Mouse (Mus musculus) R1 (cell line): ENCODE data around the gene Smim23.

Source experiments
- DNase-seq: peaks from one replicate; pipeline ENCODE4 v3.0.0-alpha.2; 2018; ENCODE audit warnings: low read depth, low spot score

The Smim23 gene

DNA sequence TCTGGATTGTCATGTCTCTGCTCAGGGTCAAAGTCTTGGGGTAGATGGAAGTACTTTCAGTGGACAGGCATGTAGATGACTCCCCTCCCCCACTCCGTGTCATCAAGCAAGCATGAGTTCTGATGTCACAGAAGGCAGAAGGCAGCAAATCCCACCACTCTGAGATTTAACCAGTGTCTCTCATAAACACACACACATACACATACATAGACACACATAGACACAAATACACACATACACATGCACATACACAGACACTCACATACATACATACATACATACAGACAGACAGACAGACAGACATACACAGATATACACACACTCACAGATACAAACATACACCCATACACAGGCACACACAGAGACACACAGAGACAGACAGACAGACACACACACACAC lies at the start of gene Smim23:
Smim23 (minus strand) TSS at position 101 of the 400 bp plus-strand sequence.
- DNase-seq, result no peak

DNA sequence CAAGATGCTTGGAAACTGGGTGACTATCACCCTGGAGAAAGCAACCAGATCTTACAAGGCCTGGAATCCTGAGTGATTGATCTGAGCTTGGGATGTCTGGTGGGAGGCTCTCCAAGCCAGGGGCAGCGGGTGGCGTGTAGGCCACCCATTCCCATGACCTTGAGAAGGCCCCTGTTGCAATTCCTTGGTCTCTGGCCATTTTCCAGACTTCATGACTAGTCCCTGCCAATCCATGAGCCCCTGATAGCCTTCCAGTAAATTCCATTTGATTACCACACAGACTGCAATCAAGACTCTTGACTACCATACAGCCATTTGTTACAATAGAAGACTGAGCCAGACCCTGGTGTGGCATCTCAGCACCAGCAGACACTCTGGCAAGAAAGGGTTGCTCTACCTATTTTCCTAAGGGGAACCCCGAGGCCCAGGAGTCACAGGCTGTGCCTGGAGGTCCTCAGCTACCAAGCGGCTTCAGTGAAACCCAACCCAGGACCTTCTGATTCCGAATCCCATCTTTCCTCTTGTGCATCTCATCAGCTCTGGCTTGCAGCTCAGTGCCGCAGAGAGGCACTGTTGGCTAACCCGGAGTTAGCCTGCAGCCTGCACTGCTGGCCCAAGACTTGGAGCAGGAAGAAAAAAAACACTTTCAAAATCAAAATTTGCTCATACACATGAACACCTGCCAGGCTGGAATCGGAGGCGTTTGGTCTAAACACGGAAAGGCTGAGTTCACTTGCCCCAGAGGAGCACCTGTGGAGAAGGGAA lies 44.4 kb upstream of the Smim23 start:
- no peak for DNase-seq

DNA sequence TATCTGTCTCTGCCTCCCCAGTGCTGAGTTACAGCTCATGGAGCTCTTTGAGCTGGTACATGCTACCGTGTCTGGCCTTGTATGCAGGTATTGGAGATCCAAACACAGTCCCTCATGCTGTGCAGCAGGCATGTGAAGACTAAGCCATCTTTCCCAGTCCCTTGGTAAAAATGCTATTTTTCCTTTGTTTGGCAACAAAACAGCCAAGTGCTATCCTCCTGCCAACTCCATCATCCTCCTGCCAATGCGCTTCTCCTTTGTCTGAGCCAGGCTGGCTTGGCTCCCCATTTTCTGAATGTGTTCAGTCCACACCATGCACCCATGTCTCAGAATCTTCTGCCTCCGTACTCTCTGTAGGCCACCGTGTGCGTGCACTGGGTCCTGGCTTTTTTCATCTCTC lies 40.2 kb upstream of the Smim23 start:
- DNase-seq, result no peak

DNA sequence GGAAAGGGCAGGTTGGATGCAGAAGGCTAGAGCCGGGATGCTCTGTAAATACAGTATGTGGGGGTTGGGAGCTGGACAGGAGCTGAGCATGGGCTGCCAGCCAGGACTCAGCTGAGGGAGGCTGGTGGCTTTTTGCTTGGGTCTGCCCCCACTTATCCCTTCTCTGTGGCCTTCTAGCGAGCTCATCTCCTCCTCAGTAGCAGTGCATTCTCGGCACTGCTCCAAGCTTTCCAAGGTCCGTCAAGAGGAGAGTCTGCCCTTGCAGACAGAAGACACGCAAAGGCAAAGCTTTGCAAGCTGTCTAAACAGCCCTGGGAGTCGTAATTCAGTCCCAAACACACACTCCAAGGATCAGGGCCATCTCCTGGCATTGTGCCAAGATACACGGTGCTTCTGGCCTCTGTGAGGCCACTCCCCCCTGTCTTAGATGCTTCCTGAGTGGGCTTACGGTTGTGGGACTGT lies 33.0 kb upstream of the Smim23 start:
- peak; percentile 44 for DNase-seq

DNA sequence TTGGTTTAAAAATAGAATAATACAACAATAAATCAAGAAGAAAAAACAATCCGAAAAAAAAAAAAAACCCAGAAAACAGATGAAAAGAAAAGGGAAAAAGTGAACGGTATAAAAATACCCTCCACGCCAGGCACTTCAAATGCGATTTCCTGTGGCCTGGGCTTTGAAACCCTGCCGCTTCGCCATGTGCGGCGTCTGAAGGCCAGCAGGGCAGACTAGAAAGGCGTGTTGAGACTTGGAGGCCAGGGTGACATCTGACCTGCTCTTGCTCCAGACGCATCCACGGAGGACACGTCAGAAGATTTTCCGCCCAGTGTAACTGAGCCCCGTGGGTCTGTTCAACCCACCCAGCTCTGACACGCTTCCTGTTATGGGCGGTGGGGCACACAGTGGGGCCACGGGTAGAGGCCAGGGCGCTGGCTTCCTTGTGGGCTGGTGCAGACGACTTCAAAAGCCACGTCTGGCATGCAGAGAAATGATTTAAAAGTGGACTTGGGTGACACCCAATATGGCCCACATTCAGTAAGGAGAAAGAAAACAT lies 22.3 kb upstream of the Smim23 start:
- no peak for DNase-seq

DNA sequence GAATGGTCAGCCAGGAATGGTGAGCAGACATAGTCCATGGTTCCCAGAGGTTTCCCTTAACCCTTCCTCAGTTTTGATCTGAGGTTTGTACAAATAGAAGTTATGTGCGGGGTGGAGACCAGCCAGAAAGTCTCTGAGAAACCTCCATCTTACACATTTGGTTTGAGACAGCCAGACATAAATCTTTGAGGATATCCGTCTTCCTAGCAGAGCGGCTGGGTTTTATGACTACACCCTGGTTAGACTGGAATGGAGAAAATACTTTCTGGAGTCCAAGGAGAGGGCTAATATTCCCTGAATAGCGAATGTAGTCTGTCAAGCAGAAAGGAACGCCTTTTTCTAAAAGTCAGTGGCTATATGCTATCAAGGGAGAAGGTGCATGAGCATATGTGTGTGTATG lies 16.8 kb upstream of the Smim23 start:
- no peak for DNase-seq

DNA sequence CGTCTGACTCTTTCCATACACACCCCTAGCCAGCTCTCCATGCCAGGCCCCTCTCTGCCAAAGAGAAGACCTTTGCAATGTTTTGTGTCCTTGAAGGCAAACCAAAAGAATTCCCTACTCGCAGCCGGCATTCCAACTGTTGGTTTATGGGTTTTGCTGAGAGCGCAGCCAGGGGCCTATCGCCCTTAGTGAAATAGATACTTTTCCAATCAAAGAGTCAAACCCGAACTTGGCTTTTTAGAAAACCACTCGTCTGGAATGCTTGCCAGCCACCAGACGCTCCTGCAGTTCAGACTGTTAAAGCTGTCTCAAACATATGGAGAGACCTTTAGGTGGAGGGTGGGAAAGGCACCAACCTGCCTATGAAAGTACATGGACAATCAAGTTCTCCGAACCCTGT lies 15.9 kb upstream of the Smim23 start:
- DNase-seq, result no peak

DNA sequence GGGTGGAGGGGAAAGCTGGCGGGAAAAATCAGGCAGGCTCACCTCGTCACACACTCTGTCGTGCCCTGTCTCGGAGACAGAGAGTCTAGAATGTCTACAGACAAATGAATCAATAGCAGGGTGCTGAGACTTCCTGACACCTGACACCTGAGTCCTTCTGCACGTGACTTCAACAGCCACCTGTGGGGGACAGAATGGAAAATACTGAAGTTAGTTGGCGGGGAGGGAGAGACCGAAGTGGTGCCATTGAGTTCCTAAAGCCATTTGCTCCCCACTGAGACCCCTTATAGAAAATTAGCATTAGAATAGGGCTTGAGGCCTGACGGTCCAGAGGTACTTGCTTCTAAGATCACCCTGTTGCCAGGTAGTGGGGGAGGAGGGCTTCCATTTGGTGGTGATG lies 10.6 kb upstream of the Smim23 start:
- peak; percentile 96 for DNase-seq

DNA sequence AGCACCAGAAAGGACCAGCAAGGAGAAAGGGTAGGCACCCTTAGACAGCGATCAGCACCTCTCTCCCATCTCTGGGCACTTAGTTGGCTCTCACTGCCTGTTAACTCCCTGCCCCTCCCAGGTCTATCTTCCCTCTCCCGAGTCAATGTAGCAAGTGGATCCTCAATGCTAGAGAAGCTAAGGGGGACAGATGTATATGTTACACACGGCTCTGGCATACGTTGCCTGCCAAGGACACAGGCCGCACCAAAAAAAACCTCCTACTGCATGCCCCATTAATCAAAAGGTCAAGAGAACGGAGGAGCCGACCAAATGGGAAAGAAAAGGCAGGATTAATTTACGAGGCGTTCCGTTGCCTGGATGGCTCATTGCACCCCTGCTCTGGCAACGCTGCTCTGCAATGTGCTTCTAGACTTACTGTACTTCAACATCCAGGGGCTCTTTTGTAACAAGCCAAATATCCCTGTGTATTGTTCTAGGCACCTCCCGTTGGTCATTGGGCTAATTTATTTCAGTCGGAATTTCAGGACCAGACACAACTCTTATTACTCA lies 10.0 kb upstream of the Smim23 start:
- peak; percentile 38 for DNase-seq

DNA sequence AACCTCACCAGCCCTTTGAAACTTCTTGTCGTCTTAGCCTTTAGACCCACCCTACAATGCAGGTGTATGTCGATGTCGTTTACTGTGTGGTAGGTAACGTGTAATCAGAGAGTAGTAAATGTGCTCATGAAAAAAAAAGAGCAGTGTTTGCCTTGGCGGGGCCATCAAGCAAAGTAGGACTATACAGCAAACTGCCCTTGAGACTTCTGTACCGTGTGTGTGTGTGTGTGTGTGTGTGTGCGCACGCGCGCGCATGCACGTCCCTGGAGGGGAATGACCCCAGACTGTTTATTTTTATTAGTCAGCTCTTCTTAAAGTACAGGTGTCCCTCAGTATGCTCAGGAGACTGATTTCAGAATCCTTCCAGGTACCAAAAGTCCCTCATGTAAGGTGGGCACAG lies 6.8 kb downstream of the Smim23 start:
- DNase-seq, result no peak

DNA sequence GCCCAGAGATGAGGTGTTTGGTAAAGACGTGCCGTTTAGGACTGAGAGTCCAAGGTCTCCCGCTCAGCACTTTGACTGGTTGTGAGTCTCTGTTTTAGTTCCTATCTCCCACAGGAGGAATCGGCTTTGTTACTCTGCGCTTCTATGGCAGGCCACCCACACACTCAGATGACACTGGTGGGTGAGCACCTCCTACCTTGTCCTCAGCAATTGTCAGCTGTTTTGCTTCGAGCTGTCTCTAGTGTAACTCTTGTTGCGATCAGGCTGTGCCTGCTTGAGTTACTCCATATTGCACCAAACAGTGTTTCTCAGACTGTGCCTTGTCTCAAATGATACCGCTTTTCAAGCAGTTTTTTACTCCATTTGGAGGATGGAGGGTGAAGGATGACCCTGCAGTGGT lies 10.1 kb downstream of the Smim23 start:
- DNase-seq, result no peak

DNA sequence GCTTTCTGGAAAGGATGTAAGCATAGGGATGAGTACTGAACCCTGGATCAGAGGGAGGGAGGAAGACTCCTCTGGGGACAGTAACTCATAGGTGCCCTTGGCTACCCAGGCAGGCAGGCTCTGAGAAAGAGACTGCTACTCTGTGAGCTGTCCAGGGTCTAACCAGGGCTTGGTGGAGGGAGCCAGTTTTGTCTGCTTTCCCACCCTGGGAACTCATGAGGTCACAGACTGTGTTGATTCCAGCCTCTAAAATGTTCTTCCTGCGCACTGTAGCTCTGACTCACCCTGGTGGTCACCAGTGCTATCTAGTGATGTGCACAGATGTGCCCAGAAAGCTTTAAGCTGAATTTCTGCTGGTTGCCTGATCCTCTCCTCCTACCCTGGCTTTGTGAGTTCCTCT lies 15.3 kb downstream of the Smim23 start:
- no peak for DNase-seq

DNA sequence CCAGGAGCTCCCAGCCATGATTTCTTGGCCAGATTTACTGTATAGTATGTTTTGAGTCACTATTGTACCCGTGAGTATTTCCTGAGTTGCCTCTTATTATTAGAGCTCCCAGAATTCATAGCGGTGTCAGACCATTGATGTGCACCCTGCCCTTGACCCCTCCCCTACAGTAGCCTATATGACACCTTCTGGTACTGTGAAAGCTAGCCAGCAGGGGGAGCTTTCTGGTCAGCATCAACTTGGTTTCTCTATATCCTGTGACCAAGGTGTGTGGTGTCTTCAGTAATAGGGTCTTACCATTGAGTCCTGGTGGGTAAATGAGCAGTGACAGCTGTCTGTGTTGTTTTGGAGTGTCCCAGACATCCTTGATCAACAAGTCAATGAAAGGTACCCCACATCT lies 18.4 kb downstream of the Smim23 start:
- peak; percentile 84 for DNase-seq

DNA sequence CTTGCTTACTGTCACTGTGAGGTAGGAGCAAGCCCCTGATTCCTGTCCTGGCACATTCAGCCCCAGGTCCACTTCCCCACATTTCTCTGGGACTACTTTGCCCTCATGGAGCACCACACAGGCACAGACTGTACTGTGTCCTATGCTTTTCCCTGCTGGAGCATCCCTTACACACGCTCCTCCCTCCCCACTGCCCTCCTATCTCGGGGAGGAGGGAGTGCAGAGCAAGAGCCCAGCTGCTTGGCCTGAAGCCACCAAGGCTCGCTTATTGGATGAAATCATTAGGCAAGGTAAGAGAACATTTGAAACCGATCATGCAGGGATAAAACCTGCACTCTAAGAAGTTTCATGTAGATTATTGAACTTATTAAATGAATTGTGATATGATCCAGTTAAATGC lies 20.7 kb downstream of the Smim23 start:
- no peak for DNase-seq

DNA sequence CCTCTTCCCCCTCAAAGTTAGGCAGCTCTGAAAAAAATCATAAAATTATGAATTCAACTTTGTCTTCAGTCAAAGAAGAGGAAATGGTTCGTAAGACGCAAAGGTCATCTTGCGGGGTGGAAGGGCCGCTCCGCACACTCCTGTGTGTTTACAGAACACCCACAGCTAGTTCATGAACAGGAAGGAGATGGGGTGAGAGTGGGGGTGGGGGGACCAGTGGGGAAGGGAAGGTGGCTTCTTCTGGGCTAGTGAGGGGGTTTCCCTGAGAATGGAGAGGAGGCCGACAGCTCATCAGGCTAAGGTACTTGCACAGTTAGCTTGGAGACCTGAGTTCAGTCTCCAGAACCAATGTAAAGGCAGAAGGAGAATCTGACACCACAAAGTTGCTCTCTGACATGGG lies 22.7 kb downstream of the Smim23 start:
- DNase-seq, result no peak

DNA sequence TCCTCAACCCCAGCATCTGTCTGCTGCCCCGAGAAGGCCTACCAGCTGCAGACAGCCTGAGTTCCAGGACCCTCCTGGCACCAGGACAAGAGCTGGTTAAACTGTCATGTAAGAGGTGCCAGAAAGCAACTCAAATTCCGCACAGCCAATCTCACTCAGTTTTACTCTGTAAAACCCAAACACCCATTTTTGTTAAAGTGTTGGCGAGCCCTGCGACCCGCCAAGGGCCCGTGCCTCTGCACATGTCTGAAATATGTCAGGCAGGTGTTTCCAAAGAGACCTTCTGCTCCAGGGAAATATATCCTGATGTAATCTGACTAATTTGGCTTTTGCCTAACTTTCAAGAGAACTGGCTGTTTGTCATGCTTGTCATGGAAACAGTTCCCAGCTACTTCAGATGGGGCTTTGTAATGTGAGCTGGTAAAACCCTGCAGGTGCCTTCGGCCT lies 23.5 kb downstream of the Smim23 start:
- DNase-seq, result no peak

DNA sequence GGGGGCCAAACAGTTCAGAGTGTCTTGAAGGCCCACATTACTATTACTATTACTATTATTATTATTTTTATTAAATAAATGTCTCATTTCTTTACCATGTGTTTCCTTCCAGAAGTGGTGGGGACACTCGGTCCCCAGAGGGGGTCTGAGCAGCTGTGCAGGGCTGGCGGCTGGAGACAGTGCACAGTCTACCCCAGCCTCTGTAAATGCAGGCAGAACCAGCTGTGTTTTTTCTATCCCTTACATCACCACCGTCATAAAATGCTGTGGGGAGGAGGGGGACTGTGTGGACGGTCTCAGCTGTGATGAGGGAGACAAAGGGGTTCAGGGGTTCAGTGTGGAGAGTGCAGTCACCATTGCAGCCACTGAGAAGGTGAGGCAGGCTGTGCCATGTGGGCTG lies 26.0 kb downstream of the Smim23 start:
- no peak for DNase-seq

DNA sequence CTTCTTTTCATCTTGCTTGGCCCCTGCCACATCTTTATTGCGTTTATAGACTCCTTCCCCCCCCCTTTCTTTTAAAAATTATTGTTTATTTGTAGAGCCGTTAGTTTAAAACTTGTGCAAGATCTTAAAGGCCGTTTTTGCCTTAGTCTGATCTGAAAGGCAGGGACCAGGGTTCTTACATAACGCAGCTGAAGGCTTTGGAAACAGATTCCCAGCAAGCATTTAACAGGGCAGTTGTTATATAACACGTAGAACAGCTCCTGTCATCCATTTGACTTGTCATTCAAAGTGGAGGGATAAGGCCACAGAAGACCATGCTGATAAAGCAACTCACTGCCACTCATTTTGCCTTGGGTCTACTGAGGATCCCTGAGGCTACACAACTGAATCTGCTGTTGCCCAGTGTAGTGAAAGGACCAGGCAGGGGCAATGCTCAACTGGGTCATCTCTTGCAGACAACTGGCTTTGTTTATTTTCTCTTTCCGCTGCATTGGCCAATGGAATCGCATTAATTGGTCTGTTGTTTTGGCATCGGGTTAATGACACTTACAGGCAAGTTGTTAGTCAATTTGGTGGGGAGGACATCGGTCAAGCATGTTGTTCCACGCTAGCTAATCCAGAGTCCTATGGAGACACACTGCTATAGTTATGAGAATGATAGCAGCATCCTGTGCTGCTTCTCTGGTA lies 29.5 kb downstream of the Smim23 start:
- DNase-seq, result no peak

DNA sequence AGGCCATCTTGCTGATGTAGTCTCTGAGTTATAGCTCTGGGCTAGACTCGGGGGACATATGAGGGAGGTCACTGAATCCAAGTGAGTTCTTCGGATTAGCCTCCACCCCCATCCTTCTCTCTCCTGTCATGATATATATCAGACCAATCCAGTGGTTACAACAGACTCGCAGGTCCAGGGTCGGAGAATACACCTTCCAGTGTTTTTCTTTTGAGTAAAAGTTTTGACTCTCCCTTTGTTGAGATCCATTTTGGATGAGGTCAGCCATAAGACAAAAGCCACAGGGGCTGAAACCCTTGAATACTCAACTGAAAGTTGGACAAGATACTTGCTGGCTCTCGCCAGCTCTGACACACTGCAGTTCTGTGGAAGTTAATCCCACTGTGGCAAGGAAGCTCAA lies 38.2 kb downstream of the Smim23 start:
- DNase-seq, result no peak

DNA sequence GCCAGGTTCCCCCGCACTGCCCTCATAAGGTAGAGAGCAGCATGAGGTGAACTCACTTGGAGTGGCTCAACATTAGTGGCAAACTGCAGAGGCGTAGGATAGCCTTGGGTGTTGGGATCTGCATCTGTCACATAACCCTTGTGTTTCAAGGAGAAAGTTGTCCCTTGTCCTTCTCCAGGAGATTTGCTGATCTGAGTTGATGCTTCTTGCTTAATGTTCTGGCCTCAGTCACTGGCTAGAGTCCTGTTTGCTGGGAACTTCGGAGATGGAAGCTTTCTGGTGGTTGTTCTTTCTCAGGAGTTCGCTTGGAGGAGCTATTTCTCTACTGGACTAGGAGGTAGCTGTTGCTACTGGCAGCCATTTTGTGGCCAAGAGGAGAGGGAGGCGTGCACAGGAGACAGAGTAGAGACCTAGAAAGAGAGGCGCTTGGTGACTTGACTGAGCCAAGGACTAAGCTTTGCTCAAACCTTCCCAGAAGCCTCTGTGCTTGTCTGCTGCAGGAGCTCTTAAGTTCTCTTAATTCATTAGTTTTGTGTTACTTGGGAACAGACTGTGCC lies 38.7 kb downstream of the Smim23 start:
- DNase-seq, result no peak

DNA sequence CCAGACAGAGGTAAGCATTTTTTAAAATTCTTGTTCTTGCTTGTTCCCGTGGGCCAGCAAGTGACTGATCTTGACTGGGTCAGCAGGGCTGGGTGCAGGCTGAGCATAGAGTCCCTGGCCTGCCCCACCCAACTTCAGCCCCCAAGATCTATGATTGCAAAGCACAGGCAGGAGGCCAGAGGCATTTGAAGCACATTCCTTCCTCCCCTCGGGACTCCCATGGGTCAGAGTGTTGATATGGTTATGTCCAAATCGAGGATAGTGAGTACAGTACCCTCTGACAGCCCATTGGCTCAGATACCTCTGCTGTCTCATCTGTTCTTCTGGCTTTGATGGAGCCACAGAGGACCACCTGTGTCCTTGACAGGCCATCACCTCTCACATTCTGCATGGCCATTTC lies 41.7 kb downstream of the Smim23 start:
- DNase-seq, result no peak

DNA sequence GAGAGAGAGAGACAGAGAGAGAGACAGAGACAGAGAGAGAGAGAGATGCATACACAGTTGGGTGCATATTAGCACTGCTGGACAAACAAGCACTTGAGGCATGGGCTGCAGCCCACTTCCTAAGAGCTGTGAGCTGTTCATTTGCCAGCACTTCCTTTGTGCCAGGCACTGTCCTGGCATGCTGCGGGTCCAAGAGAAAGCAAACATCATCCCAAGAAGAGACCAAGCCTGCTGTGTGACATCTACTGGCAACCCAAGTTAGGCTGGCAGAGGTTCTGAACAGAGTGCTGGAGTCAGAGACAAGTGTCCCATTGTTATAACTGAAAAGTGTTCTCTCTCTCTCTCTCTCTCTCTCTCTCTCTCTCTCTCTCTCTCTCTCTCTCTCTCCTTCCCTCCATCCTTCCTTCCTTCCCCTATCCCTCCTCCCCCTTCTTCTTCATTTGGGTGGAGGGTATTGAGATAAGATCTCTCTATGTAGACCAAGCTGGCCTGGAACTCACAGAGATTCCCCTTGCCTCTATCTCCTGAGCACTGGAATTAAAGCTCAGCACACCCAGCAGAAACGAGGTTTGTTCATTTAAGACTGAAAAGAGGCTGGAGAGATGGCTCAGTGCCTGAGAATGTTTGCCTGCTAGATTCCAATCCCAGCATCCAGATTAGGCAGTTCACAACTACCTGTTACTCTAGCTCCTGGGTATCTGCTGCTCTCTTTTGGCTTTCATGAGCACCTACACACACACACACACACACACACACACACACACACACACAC lies 42.6 kb downstream of the Smim23 start:
- DNase-seq, result no peak
